Mouse (Mus musculus) midbrain, postnatal 0 days (tissue): ENCODE results near the gene Chst11. TPM values are rescaled to one million over a fixed set of nuclear protein-coding genes. Genes with fewer than 3 reads are reported as not detected.
A peak's percentile ranks its signal among the peaks of the same experiment; 100 is the strongest.

Experiments used
- ATAC-seq: fragments of 200-750 bp; cut with Nextera tagmentation; 2 replicates; pipeline ENCODE4 v1.8.0; 2017; ENCODE audit warnings: moderate number of reproducible peaks, mild to moderate bottlenecking, moderate TSS enrichment, moderate library complexity; ENCODE audit not compliant: low FRiP score
- DNase-seq: peaks from one replicate; pipeline ENCODE4 v3.0.0-alpha.2; 2015; ENCODE audit warnings: low spot score
- H3K27ac ChIP-seq: fragments of 300-500 bp; sonication (generic); 2 replicates; pipeline ENCODE4 v1.5.1; 2014; ENCODE audit warnings: low read depth, mild to moderate bottlenecking, low read length, mixed read lengths
- H3K27me3 ChIP-seq: fragments of 300-500 bp; sonication (generic); 2 replicates; pipeline ENCODE4 v1.6.1; 2014; ENCODE audit warnings: low read length, control low read depth, mixed read lengths; ENCODE audit not compliant: insufficient read depth
- H3K36me3 ChIP-seq: fragments of 300-500 bp; sonication (generic); 2 replicates; pipeline ENCODE4 v1.6.1; 2014; ENCODE audit warnings: low read length, control low read depth, mixed read lengths; ENCODE audit not compliant: insufficient read depth
- H3K4me1 ChIP-seq: fragments of 300-500 bp; sonication (generic); 2 replicates; pipeline ENCODE4 v1.6.1; 2014; ENCODE audit warnings: mild to moderate bottlenecking, control low read depth, antibody characterized with exemption, low read length, mixed read lengths; ENCODE audit not compliant: insufficient read depth
- H3K4me2 ChIP-seq: fragments of 300-500 bp; sonication (generic); 2 replicates; pipeline ENCODE4 v1.6.1; 2014; ENCODE audit warnings: low read depth, mild to moderate bottlenecking, low read length, mixed read lengths; ENCODE audit not compliant: poor library complexity, severe bottlenecking
- H3K4me3 ChIP-seq: fragments of 300-500 bp; sonication (generic); 2 replicates; pipeline ENCODE4 v1.5.1; 2014; ENCODE audit warnings: low read depth, mild to moderate bottlenecking, low read length, moderate library complexity
- H3K9ac ChIP-seq: fragments of 300-500 bp; sonication (generic); replicated peaks from 2 replicates; pipeline ENCODE4 v1.6.1; 2014; ENCODE audit warnings: mild to moderate bottlenecking, low read length, moderate library complexity, mixed read lengths; ENCODE audit not compliant: poor library complexity, severe bottlenecking
- H3K9me3 ChIP-seq: fragments of 300-500 bp; sonication (generic); 2 replicates; pipeline ENCODE4 v1.6.1; 2016; ENCODE audit warnings: low read length, control low read depth
- CTCF ChIP-seq: IDR thresholded peaks from 2 replicates; pipeline ENCODE4 v1.5.1; 2016; ENCODE audit warnings: antibody characterized with exemption, mild to moderate bottlenecking
- WGBS: fragments of 180-500 bp; shearing (Covaris S2); extraction: QIAGEN DNeasy Blood & Tissue Kit; methylation state at CpG from one replicate; pipeline ENCODE4 v1.1.7; 2014; 5-methylcytosine and 5-hydroxymethylcytosine counted together
- polyA plus RNA-seq: library from polyadenylated mRNA; unstranded; fragments of >200 nt; fragmentation: Nextera tagmentation; extraction: Ambion mirVana; gene quantifications from 2 replicates; pipeline ENCODE4 v1.2.1, GENCODE M21; 2015
- total RNA-seq: library from RNA; depleted of rRNA; stranded (reverse); fragments of >200 nt; gene quantifications from 2 replicates; pipeline ENCODE4 v1.2.3, GENCODE M21; 2014

Chst11 gene
- total and polyA plus RNA-seq, 2 experiments from 2014 or later, result 2.8 to 20.5 TPM

GRCm38 (mm10) chr10:83088318-83088717 lies 103.0 kb downstream of the Chst11 start:
- Histone ChIP-seq H3K27ac (0 out of 2 replicates have a peak overlapping the region, but pooled peaks have one; percentile 1), H3K4me3 (no peak overlapping the region), H3K4me1 (peaks cover 12% of the 10 kb centered on the region; the same call in 1 of the 2 replicates), H3K36me3 (no peaks in the 10 kb centered on the region), H3K9me3 (no peaks in the 10 kb centered on the region), H3K4me2 (no peak overlapping the region), H3K27me3 (no peaks in the 10 kb centered on the region), H3K9ac (no peak overlapping the region)
- 61% methylated on average over 7 of the region's 7 CpGs for WGBS
- no peak for TF ChIP-seq CTCF
- DNase-seq (no peak), ATAC-seq (no peak)

GRCm38 (mm10) chr10:83088826-83089225 lies 103.5 kb downstream of the Chst11 start:
- Histone ChIP-seq H3K27ac (no peak overlapping the region), H3K4me3 (no peak overlapping the region), H3K4me1 (peaks cover 11% of the 10 kb centered on the region; the same call in 1 of the 2 replicates), H3K27me3 (no peaks in the 10 kb centered on the region), H3K36me3 (no peaks in the 10 kb centered on the region), H3K9me3 (no peaks in the 10 kb centered on the region), H3K4me2 (no peak overlapping the region), H3K9ac (no peak overlapping the region)
- TF ChIP-seq CTCF, result no peak
- 39% methylated on average over 2 of the region's 2 CpGs for WGBS
- ATAC-seq, result no peak
- no peak for DNase-seq

GRCm38 (mm10) chr10:83090185-83090584 lies 104.9 kb downstream of the Chst11 start:
- TF ChIP-seq CTCF, result no peak
- WGBS, result 86% methylated on average over 8 of the region's 8 CpGs

GRCm38 (mm10) chr10:83093705-83094104 lies 108.4 kb downstream of the Chst11 start:
- Histone ChIP-seq H3K4me3 (no peak overlapping the region), H3K9ac (no peak overlapping the region), H3K36me3 (no peaks in the 10 kb centered on the region), H3K4me1 (peaks cover 2% of the 10 kb centered on the region; the same call in 1 of the 2 replicates), H3K27ac (no peak overlapping the region), H3K9me3 (no peaks in the 10 kb centered on the region), H3K4me2 (no peak overlapping the region), H3K27me3 (no peaks in the 10 kb centered on the region)
- ATAC-seq (no peak), DNase-seq (no peak)
- TF ChIP-seq CTCF, result no peak
- 90% methylated on average over 6 of the region's 6 CpGs for WGBS

More at GRCm38 (mm10) chr10:83090185-83090584, 104.9 kb downstream of the Chst11 start:
- ATAC-seq, result no peak
- Histone ChIP-seq H3K27ac (no peak overlapping the region), H3K4me3 (no peak overlapping the region), H3K9me3 (no peaks in the 10 kb centered on the region), H3K36me3 (no peaks in the 10 kb centered on the region), H3K27me3 (no peaks in the 10 kb centered on the region), H3K4me1 (peaks cover 7% of the 10 kb centered on the region; the same call in 1 of the 2 replicates), H3K9ac (no peak overlapping the region), H3K4me2 (no peak overlapping the region)
- DNase-seq, result no peak

GRCm38 (mm10) chr10:83094248-83094647 lies 109.0 kb downstream of the Chst11 start:
- H3K4me3 ChIP-seq, result no peak overlapping the region
- no peaks in the 10 kb centered on the region for H3K9me3 ChIP-seq
- H3K27ac ChIP-seq, result no peak overlapping the region
- H3K27me3 ChIP-seq, result no peaks in the 10 kb centered on the region
- H3K4me2 ChIP-seq, result no peak overlapping the region
- H3K4me1 ChIP-seq, result no peaks in the 10 kb centered on the region; the same call in 1 of the 2 replicates
- no peak for ATAC-seq
- no peaks in the 10 kb centered on the region for H3K36me3 ChIP-seq
- 81% methylated on average over 10 of the region's 10 CpGs for WGBS
- DNase-seq, result no peak
- H3K9ac ChIP-seq, result no peak overlapping the region
- TF ChIP-seq CTCF, result no peak

GRCm38 (mm10) chr10:83094821-83095725 lies 109.8 kb downstream of the Chst11 start:
- ATAC-seq (no peak), DNase-seq (no peak)
- WGBS, result 85% methylated on average over 16 of the region's 16 CpGs
- no peak for TF ChIP-seq CTCF
- H3K27me3 ChIP-seq, result no peaks in the 10 kb centered on the region
- no peak overlapping the region for H3K27ac ChIP-seq
- no peak overlapping the region for H3K9ac ChIP-seq
- no peak overlapping the region for H3K4me2 ChIP-seq
- no peaks in the 10 kb centered on the region for H3K9me3 ChIP-seq
- H3K4me3 ChIP-seq, result no peak overlapping the region
- no peaks in the 10 kb centered on the region for H3K4me1 ChIP-seq
- H3K36me3 ChIP-seq, result no peaks in the 10 kb centered on the region
